15 mouse cellular contexts compared by ENCODE assay signal in genomic region chr14:30631834-30632233, GRCm38 (mm10). TPM values are rescaled to one million over a fixed set of nuclear protein-coding genes. Genes with fewer than 3 reads are reported as not detected.
DNase-seq lines count a peak whose midpoint lies in the region; ATAC-seq and TF ChIP-seq lines count a peak whose summit lies in the region.
"Had no signal": no experiment of that assay in that cellular context is flagged by ENCODE, and none has a peak within 500 bp of the region (broad histone marks: within the 10 kb centered on the region; RNA-seq: fewer than 3 reads in every experiment).

No protein-coding gene starts in this region.

- TF ChIP-seq POLR2A in cerebellum, adult 2 months (IDR thresholded peaks at IDR 0.05; ENCODE audit: borderline replicate concordance, insufficient read depth, low read length), result no peak
- no peak for TF ChIP-seq POLR2A in kidney, adult 2 months (IDR thresholded peaks at IDR 0.05; ENCODE audit: low read depth, low read length)
- no peak for TF ChIP-seq POLR2A in myocyte (IDR thresholded peaks at IDR 0.05; ENCODE audit: insufficient read length, low read depth)

- no peak overlapping the region for H3K9ac ChIP-seq in lung, embryonic 15.5 days
- H3K9ac ChIP-seq: heart, embryonic 12.5 days; liver, embryonic 14.5 days had no signal

- H3K36me3 ChIP-seq in kidney, adult 2 months (ENCODE audit: control insufficient read depth, insufficient read depth, low read length), result no peaks in the 10 kb centered on the region
- H3K36me3 ChIP-seq in lung, embryonic 15.5 days, result no peaks in the 10 kb centered on the region
- no peaks in the 10 kb centered on the region for H3K36me3 ChIP-seq in myocyte (ENCODE audit: control insufficient read depth, insufficient read depth)
- H3K36me3 ChIP-seq: heart, embryonic 12.5 days had no signal

- no peaks in the 10 kb centered on the region for H3K27me3 ChIP-seq in cerebellum, adult 2 months (ENCODE audit: control insufficient read depth, insufficient read depth, low read length)
- no peaks in the 10 kb centered on the region for H3K27me3 ChIP-seq in kidney, adult 2 months (replicated peaks; ENCODE audit: control insufficient read depth, insufficient read depth, low read length)
- no peaks in the 10 kb centered on the region for H3K27me3 ChIP-seq in lung, embryonic 15.5 days
- no peaks in the 10 kb centered on the region for H3K27me3 ChIP-seq in myocyte (ENCODE audit: control insufficient read depth, insufficient read depth, insufficient read length)
- H3K27me3 ChIP-seq: CH12.LX had no signal

- peaks cover 25% of the 10 kb centered on the region for H3K4me1 ChIP-seq in cerebellum, adult 2 months (ENCODE audit: control insufficient read depth, insufficient read depth, low read length)
- H3K4me1 ChIP-seq in kidney, adult 2 months (ENCODE audit: control insufficient read depth, insufficient read depth, low read length), result peaks cover 47% of the 10 kb centered on the region
- H3K4me1 ChIP-seq in lung, embryonic 15.5 days, result peaks cover 37% of the 10 kb centered on the region

- WGBS in cerebellum, adult 2 months, result 73% methylated on average over 2 of the region's 2 CpGs
- WGBS in kidney, adult 2 months, result 70% methylated on average over 2 of the region's 2 CpGs
- 56% methylated on average over 2 of the region's 2 CpGs for WGBS in lung, embryonic 15.5 days

- H3K4me3 ChIP-seq in cerebellum, adult 2 months (replicated peaks; ENCODE audit: insufficient read depth, low read depth, low read length), result no peak overlapping the region
- no peak overlapping the region for H3K4me3 ChIP-seq in kidney, adult 2 months (ENCODE audit: insufficient read depth, low read depth, low read length)
- no peak overlapping the region for H3K4me3 ChIP-seq in lung, embryonic 15.5 days
- H3K4me3 ChIP-seq in myocyte, result no peak overlapping the region
- H3K4me3 ChIP-seq: erythroblast, embryonic 14.5 days; heart, embryonic 12.5 days had no signal

- DNase-seq in cerebellum, postnatal 10 days, result peak; percentile 52 to 60
- no peak for DNase-seq in cerebellum, adult 2 months
- no peak for DNase-seq in kidney, adult 2 months
- DNase-seq in kidney, postnatal 14 days, result no peak
- no peak for DNase-seq in lung, postnatal 25 days (ENCODE audit: low spot score)
- no peak for DNase-seq in right cerebral cortex, postnatal 36 days (ENCODE audit: low spot score in 2 of 2)
- DNase-seq: thymus, postnatal 36 days had no signal

- TF ChIP-seq CTCF in cerebellum, adult 2 months (IDR thresholded peaks at IDR 0.05; ENCODE audit: borderline replicate concordance, insufficient read depth, low read depth, low read length), result no peak
- TF ChIP-seq CTCF in kidney, adult 2 months (conservative IDR thresholded peaks at IDR 0.05; ENCODE audit: insufficient read depth, insufficient read length, low read depth, low read length), result no peak

- no peak overlapping the region for H3ac ChIP-seq in myocyte (ENCODE audit: control insufficient read depth, insufficient read length)

- H3K9me3 ChIP-seq in lung, embryonic 15.5 days, result no peaks in the 10 kb centered on the region
- H3K9me3 ChIP-seq: heart, embryonic 12.5 days had no signal

- no peak overlapping the region for H3K27ac ChIP-seq in cerebellum, adult 2 months (ENCODE audit: insufficient read depth, low read length)
- H3K27ac ChIP-seq in kidney, adult 2 months (ENCODE audit: insufficient read depth, low read depth, low read length), result peak overlapping the region; percentile 90
- H3K27ac ChIP-seq in lung, embryonic 15.5 days, result peak overlapping the region; percentile 94
- H3K27ac ChIP-seq: liver, embryonic 14.5 days had no signal

- no peak overlapping the region; the same call in 1 of the 2 replicates for H3K4me2 ChIP-seq in lung, embryonic 15.5 days
- peak overlapping the region; percentile 9 for H3K4me2 ChIP-seq in myocyte (ENCODE audit: low read depth)
- H3K4me2 ChIP-seq: heart, embryonic 12.5 days had no signal

- ATAC-seq in lung, embryonic 15.5 days (ENCODE audit: borderline replicate concordance, extremely low read depth, low FRiP score, low TSS enrichment), result no peak; the same call in 1 of the 2 replicates
- ATAC-seq: forebrain, embryonic 16.5 days; inflammation-experienced regulatory T-cells, adult 6 months had no signal

- no peaks in the 10 kb centered on the region for H3K79me2 ChIP-seq in myocyte (ENCODE audit: control insufficient read depth, insufficient read depth)

TF ChIP-seq in myocyte, 11 proteins besides CTCF, POLR2A, EP300 and RAD21:
- TF ChIP-seq MYOD1 (IDR thresholded peaks at IDR 0.05; ENCODE audit: control insufficient read depth in 1 of 3, insufficient read length in 2 of 3, low read depth in 2 of 3) (peak in 1 of 3 experiments; percentile 52), MYOG (IDR thresholded peaks at IDR 0.05; ENCODE audit: control insufficient read depth in 1 of 3, insufficient read depth in 1 of 3, insufficient read length in 2 of 3, low read depth in 2 of 3) (peak in 2 of 3 experiments; percentile 7 to 48), TCF3 (IDR thresholded peaks at IDR 0.05; ENCODE audit: insufficient read length, low read depth) (no peak)

RNA-seq across cellular contexts. Expression of gene Prkcd, which starts 5.8 kb away (rescaled TPM):
- 86.0 and 97.4 TPM in 2 replicates for polyA plus RNA-seq in cerebellum, adult 2 months (2012; rRNA removed)
- polyA plus RNA-seq in kidney, adult 2 months (2012; rRNA removed), result 80.6 and 96.2 TPM in 2 replicates
- polyA plus RNA-seq in lung, embryonic 15.5 days (2015; fragmentation: Nextera tagmentation; extraction: Ambion mirVana), result 57.9 and 61.7 TPM in 2 replicates
- polyA plus RNA-seq in myocyte (2012; fragmentation: generic; extraction: Trizol), result 23.6 TPM

RNA-seq across cellular contexts. Expression of gene Rft1, which starts 22.3 kb away (rescaled TPM):
- polyA plus RNA-seq in cerebellum, adult 2 months (2012; rRNA removed), result 12.1 and 12.4 TPM in 2 replicates
- 17.6 and 18.8 TPM in 2 replicates for polyA plus RNA-seq in kidney, adult 2 months (2012; rRNA removed)
- polyA plus RNA-seq in lung, embryonic 15.5 days (2015; fragmentation: Nextera tagmentation; extraction: Ambion mirVana), result 17.4 and 17.8 TPM in 2 replicates
- 12.3 TPM for polyA plus RNA-seq in myocyte (2012; fragmentation: generic; extraction: Trizol)

Comparison
In these comparisons a context has a peak if more than half of its experiments do, and no peak if none do; other contexts are left out.
1. DNase-seq: peak in cerebellum, postnatal 10 days (2 of 2); none in cerebellum, adult 2 months (0 of 2), kidney, adult 2 months (single experiment), kidney, postnatal 14 days (single experiment), lung, postnatal 25 days (single experiment) and right cerebral cortex, postnatal 36 days (0 of 2).